Mouse (Mus musculus): ENCODE results near the gene Tex13c3. TPM values are rescaled to one million over a fixed set of nuclear protein-coding genes. Genes with fewer than 3 reads are reported as not detected.
"Not testable (repeated sequence)": the region's sequence is repeated elsewhere in the genome, so short reads cannot be mapped to it uniquely, and the experiment has no call there.

Tex13c3 gene
- not detected in 2 replicates for polyA plus RNA-seq (2015; fragmentation: Nextera tagmentation; extraction: Ambion mirVana)

DNA sequence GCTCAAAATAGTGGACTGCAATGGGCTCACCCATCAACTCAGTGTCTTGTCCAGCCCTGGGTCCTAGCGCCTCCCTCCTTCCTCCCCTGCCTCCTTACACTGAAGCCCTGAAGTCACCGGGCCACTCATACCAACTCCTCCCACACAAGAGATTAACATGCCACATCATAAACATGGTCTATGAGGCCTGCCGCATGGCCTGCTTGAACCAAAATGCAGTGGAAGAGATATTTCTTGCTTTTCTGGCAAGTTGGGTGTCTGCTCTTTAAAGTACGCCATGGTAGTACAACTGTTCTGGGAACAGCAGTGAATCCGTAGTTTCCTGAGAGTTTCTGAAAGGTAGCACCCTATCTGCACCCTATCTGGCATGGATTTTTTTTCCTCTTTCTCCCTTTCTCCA, at the start of gene Tex13c3:
TSS of gene Tex13c3 (minus strand) at position 101 of the 400 bp plus-strand sequence.
- ATAC-seq (replicated peaks); H3K9me3 ChIP-seq; H3K27me3 ChIP-seq; H3K36me3 ChIP-seq; H3K27ac ChIP-seq (replicated peaks); H3K4me2 ChIP-seq (replicated peaks); H3K4me1 ChIP-seq; H3K9ac ChIP-seq (replicated peaks); H3K4me3 ChIP-seq: not testable (repeated sequence)
- 90% methylated on average over 5 of the region's 5 CpGs for WGBS

DNA sequence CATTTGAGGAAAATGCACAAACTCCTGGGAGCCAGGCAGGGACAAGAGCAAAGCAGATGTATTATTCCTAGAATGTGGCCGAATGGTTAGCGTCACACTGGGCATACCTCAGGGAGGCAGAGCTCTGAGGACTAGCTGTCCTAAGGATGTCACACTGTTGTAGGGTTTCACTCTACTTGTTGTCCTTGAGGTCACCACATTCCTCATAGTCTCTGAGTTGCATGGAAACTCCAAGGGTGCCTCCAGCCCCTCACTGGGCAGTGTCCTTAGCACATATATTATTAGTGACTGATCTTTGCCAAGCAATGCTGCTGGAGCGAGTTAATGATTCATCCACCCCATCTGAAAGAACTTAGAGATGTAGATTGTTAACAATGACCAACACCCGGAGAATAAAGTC, 8.6 kb upstream of the Tex13c3 start:
- no peak overlapping the region for H3K4me3 ChIP-seq
- H3K4me2 ChIP-seq (replicated peaks), result no peak overlapping the region
- H3K9ac ChIP-seq (replicated peaks), result no peak overlapping the region
- no peaks in the 10 kb centered on the region for H3K4me1 ChIP-seq
- no peaks in the 10 kb centered on the region for H3K9me3 ChIP-seq
- H3K36me3 ChIP-seq, result no peaks in the 10 kb centered on the region
- WGBS, result 88% methylated on average over 4 of the region's 4 CpGs
- no peak overlapping the region for H3K27ac ChIP-seq (replicated peaks)
- ATAC-seq (replicated peaks), result no peak
- H3K27me3 ChIP-seq, result no peaks in the 10 kb centered on the region

Measured in forebrain, embryonic 15.5 days (tissue).